Mouse (Mus musculus) CH12.LX (cell line): Measurements from ENCODE around the gene Gm20388.

Experiments
- CTCF ChIP-seq, 2 experiments: IDR thresholded peaks in 1 of 2; conservative IDR thresholded peaks in 1 of 2; 2 replicates each; pipeline ENCODE4 v1.5.1; 2011 to 2012; ENCODE audit warnings: low read depth in 2 of 2, low read length in 2 of 2, improper control_type of control experiment in 1 of 2, inconsistent platforms in 1 of 2, mild to moderate bottlenecking in 1 of 2, moderate library complexity in 1 of 2
- GABPA ChIP-seq: IDR thresholded peaks from 2 replicates; pipeline ENCODE4 v1.6.1; 2012; ENCODE audit warnings: low read depth, low read length, improper control_type of control experiment, inconsistent platforms; ENCODE audit not compliant: insufficient replicate concordance
- MAFK ChIP-seq: IDR thresholded peaks from 2 replicates; pipeline ENCODE4 v1.6.1; 2011; ENCODE audit warnings: low read length, improper control_type of control experiment; ENCODE audit not compliant: insufficient replicate concordance
- MAX ChIP-seq: IDR thresholded peaks from 2 replicates; pipeline ENCODE4 v1.6.1; 2011; ENCODE audit warnings: low read length, improper control_type of control experiment
- MEF2A ChIP-seq: IDR thresholded peaks from 2 replicates; pipeline ENCODE4 v1.6.1; 2014; ENCODE audit warnings: low read depth, mild to moderate bottlenecking, inconsistent platforms, low read length, improper control_type of control experiment, borderline replicate concordance
- MXI1 ChIP-seq: IDR thresholded peaks from 2 replicates; pipeline ENCODE4 v1.6.1; 2011; ENCODE audit warnings: mild to moderate bottlenecking, low read depth, low read length, improper control_type of control experiment
- POLR2A ChIP-seq: IDR thresholded peaks from 2 replicates; pipeline ENCODE4 v1.6.1; 2011; ENCODE audit warnings: low read depth, mild to moderate bottlenecking, improper control_type of control experiment, low read length
- RAD21 ChIP-seq: IDR thresholded peaks from 2 replicates; pipeline ENCODE4 v1.6.1; 2011; ENCODE audit warnings: low read depth, mild to moderate bottlenecking, low read length, improper control_type of control experiment, moderate library complexity
- UBTF ChIP-seq: IDR thresholded peaks from 2 replicates; pipeline ENCODE4 v1.6.1; 2012; ENCODE audit warnings: low read depth, mild to moderate bottlenecking, inconsistent platforms, low read length, improper control_type of control experiment, moderate library complexity

DNA sequence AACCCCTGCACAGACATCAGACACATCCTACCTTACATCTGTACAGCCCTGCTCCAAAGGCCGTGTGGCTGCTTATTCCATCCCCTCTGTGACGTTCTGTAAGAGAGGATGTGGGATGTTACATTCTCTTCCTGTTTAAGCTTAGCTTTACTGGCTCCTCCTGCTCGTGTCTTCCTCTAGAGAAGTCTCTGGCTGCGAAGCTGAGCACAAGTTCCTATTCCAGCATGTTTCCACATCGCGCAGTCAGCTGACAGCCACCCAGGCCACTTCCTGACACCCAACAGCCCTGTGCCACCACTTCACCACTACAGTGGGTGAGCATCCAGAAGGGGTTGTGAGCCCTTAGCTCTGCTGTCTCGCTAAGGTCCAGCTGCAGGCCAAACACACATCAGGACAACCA lies 1881.5 kb downstream of the Gm20388 start:
- TF ChIP-seq CTCF (conservative IDR thresholded peaks at IDR 0.05 in 1 of 2, IDR thresholded peaks at IDR 0.05 in 1 of 2; ENCODE audit: low read depth in 2 of 2, low read length in 2 of 2), result no peak
- TF ChIP-seq GABPA, result no peak
- no peak for TF ChIP-seq POLR2A
- TF ChIP-seq MAFK, result no peak
- TF ChIP-seq MXI1, result no peak
- no peak for TF ChIP-seq RAD21
- TF ChIP-seq MAX, result no peak
- no peak for TF ChIP-seq UBTF
- TF ChIP-seq MEF2A, result no peak
